In the genomic region with DNA sequence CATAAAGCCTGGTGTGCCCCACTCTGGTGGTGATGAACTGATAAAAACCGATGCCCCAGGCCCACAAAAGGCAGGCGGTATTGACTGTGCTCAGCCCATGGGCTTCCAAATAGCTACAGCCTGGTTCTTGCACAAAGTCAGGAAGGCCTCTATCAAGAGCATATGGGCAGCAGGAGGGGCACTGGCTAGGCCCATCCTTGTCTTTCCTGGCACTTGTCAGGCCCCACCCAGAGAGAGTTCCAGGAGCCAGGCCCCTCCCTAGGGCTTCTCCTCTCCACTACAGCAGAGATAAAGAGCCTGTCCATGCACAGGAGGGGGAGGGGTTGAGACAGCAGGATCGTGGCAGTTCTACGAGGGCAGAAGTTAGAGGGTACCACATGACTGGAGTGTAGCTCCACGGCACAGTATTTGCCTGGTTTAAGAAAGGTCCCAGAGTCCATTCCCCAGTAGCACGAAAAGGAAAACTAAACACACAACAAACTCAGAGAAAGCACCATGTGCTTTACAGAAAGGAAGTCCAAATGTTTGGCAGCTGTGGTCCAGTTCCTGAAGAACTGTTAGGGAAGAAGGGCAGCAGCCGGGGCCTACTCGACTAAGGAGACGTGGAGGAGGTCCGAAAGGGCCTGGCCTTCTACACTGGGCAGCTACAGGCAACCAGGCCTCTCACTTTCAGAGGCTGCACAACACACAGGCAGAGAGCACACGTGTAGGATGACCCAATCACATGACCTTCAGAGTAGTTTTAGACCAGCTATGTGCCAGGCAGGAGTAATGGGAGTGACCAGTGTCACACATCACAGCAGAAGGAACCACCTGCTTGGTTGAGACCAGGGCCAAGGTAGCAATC, we compare ENCODE assay signal across 9 mouse cellular contexts. TPM values are rescaled to one million over a fixed set of nuclear protein-coding genes. Genes with fewer than 3 reads are reported as not detected.
DNase-seq lines count a peak whose midpoint lies in the region; ATAC-seq lines count a peak whose summit lies in the region.
"Had no signal": no experiment of that assay in that cellular context is flagged by ENCODE, and none has a peak within 500 bp of the region (broad histone marks: within the 10 kb centered on the region; RNA-seq: fewer than 3 reads in every experiment).

No protein-coding gene starts in this region.

- peak overlapping the region; percentile 98 to 99 for H3K27ac ChIP-seq in heart, embryonic 14.5 days (replicated peaks in 1 of 2; ENCODE audit: control insufficient read depth in 1 of 2, insufficient read depth in 1 of 2, low read depth in 2 of 2, low read length in 2 of 2)
- H3K27ac ChIP-seq in liver, embryonic 16.5 days (ENCODE audit: low read length), result peak overlapping the region; percentile 98
- no peak overlapping the region for H3K27ac ChIP-seq in forebrain, embryonic 15.5 days (replicated peaks)

- peak; percentile 55 to 57 for DNase-seq in urinary bladder, postnatal 4 days (ENCODE audit: low spot score in 2 of 2)
- no peak for DNase-seq in urinary bladder, adult 2 months (ENCODE audit: low spot score)
- DNase-seq in right cerebral cortex, postnatal 4 days, result no peak
- DNase-seq in adrenal gland, adult 8-10 months, result no peak
- DNase-seq in thymus, postnatal 0 days (ENCODE audit: low spot score), result no peak

- peak; percentile 85 for ATAC-seq in heart, embryonic 14.5 days (ENCODE audit: insufficient number of reproducible peaks, insufficient read depth, low FRiP score, low read depth)
- peak; percentile 89 for ATAC-seq in liver, embryonic 16.5 days (ENCODE audit: low read depth)
- ATAC-seq in forebrain, embryonic 15.5 days (replicated peaks), result no peak

- WGBS in heart, embryonic 14.5 days, result 27% methylated on average over 11 of the region's 11 CpGs
- WGBS in liver, embryonic 16.5 days (ENCODE audit: insufficient replicate concordance), result 16% methylated on average over 11 of the region's 11 CpGs
- WGBS in forebrain, embryonic 15.5 days, result 82% methylated on average over 11 of the region's 11 CpGs

- peaks cover 34% of the 10 kb centered on the region for H3K36me3 ChIP-seq in heart, embryonic 14.5 days (ENCODE audit: control insufficient read depth, insufficient read depth, low read length)
- H3K36me3 ChIP-seq in liver, embryonic 16.5 days (ENCODE audit: control insufficient read depth, insufficient read depth), result peaks cover 29% of the 10 kb centered on the region
- H3K36me3 ChIP-seq in forebrain, embryonic 15.5 days, result no peaks in the 10 kb centered on the region

- no peaks in the 10 kb centered on the region for H3K9me3 ChIP-seq in heart, embryonic 14.5 days (ENCODE audit: control insufficient read depth, low read length)
- no peaks in the 10 kb centered on the region for H3K9me3 ChIP-seq in liver, embryonic 16.5 days (replicated peaks; ENCODE audit: control insufficient read depth, low read length)
- H3K9me3 ChIP-seq in forebrain, embryonic 15.5 days, result no peaks in the 10 kb centered on the region

- peaks cover 65 to 73% of the 10 kb centered on the region in 2 experiments for H3K4me1 ChIP-seq in heart, embryonic 14.5 days (ENCODE audit: control insufficient read depth in 2 of 2, insufficient read depth in 2 of 2, low read length in 2 of 2)
- H3K4me1 ChIP-seq in liver, embryonic 16.5 days (ENCODE audit: control insufficient read depth, low read depth, low read length), result peaks cover 79% of the 10 kb centered on the region
- 0 out of 2 replicates have a peak, but pooled peaks cover 3% of the 10 kb centered on the region for H3K4me1 ChIP-seq in forebrain, embryonic 15.5 days

- H3K27me3 ChIP-seq in heart, embryonic 14.5 days (ENCODE audit: control insufficient read depth, insufficient read depth, low read length), result no peaks in the 10 kb centered on the region
- H3K27me3 ChIP-seq in liver, embryonic 16.5 days (ENCODE audit: control insufficient read depth, insufficient read depth, low read depth, low read length), result no peaks in the 10 kb centered on the region
- no peaks in the 10 kb centered on the region for H3K27me3 ChIP-seq in forebrain, embryonic 15.5 days

- H3K9ac ChIP-seq in heart, embryonic 14.5 days (ENCODE audit: low read length), result peak overlapping the region; percentile 73
- H3K9ac ChIP-seq in liver, embryonic 16.5 days (ENCODE audit: low read depth, low read length), result peak overlapping the region; percentile 82
- no peak overlapping the region for H3K9ac ChIP-seq in forebrain, embryonic 15.5 days (replicated peaks)

- no peak overlapping the region for H3K4me3 ChIP-seq in heart, embryonic 14.5 days (ENCODE audit: control insufficient read depth in 1 of 2, insufficient read depth in 1 of 2, low read depth in 1 of 2, low read length in 2 of 2)
- H3K4me3 ChIP-seq in liver, embryonic 16.5 days (ENCODE audit: low read depth, low read length), result peak overlapping the region; percentile 72
- H3K4me3 ChIP-seq in forebrain, embryonic 15.5 days, result no peak overlapping the region

- H3K4me2 ChIP-seq in heart, embryonic 14.5 days (ENCODE audit: low read length), result peak overlapping the region; percentile 72
- peak overlapping the region; percentile 67 for H3K4me2 ChIP-seq in liver, embryonic 16.5 days (ENCODE audit: low read depth, low read length)
- no peak overlapping the region for H3K4me2 ChIP-seq in forebrain, embryonic 15.5 days (replicated peaks)

RNA-seq across cellular contexts. Expression of a gene that starts 3.8 kb away (rescaled TPM):
- polyA plus RNA-seq in urinary bladder, adult 2 months (2012; rRNA removed), result 7.0 and 10.4 TPM in 2 replicates
- 48.5 and 51.5 TPM in 2 replicates for polyA plus RNA-seq in heart, embryonic 14.5 days (2014; fragmentation: Nextera tagmentation; extraction: Ambion mirVana)
- polyA plus RNA-seq in liver, embryonic 16.5 days (2015; fragmentation: Nextera tagmentation; extraction: Ambion mirVana), result 29.5 and 30.1 TPM in 2 replicates
- polyA plus RNA-seq in forebrain, embryonic 15.5 days (2015; fragmentation: Nextera tagmentation; extraction: Ambion mirVana), result 1.2 and 2.5 TPM in 2 replicates
- total RNA-seq in adrenal gland, adult 8-10 months (2022), result under 1 TPM; 0.29 to 0.65 (median 0.42) TPM
- 35.4 and 39.8 TPM in 2 replicates for polyA plus RNA-seq in thymus, postnatal 0 days (2015; fragmentation: Nextera tagmentation; extraction: Ambion mirVana)

RNA-seq across cellular contexts. Expression of a gene that starts 8.2 kb away (rescaled TPM):
- 16.9 and 17.8 TPM in 2 replicates for polyA plus RNA-seq in urinary bladder, adult 2 months (2012; rRNA removed)
- 1.0 and 2.1 TPM in 2 replicates for polyA plus RNA-seq in heart, embryonic 14.5 days (2014; fragmentation: Nextera tagmentation; extraction: Ambion mirVana)
- 2.7 and 3.1 TPM in 2 replicates for polyA plus RNA-seq in liver, embryonic 16.5 days (2015; fragmentation: Nextera tagmentation; extraction: Ambion mirVana)
- 0.94 and 1.1 TPM in 2 replicates for polyA plus RNA-seq in forebrain, embryonic 15.5 days (2015; fragmentation: Nextera tagmentation; extraction: Ambion mirVana)
- not detected for total RNA-seq in adrenal gland, adult 8-10 months (2022)
- 3.8 and 4.8 TPM in 2 replicates for polyA plus RNA-seq in thymus, postnatal 0 days (2015; fragmentation: Nextera tagmentation; extraction: Ambion mirVana)
- polyA plus RNA-seq: neural tube, embryonic 11.5 days had no signal

RNA-seq across cellular contexts. Expression of a gene that starts 29.5 kb away (rescaled TPM):
- polyA plus RNA-seq in urinary bladder, adult 2 months (2012; rRNA removed), result 31.6 and 33.7 TPM in 2 replicates
- 20.1 and 22.9 TPM in 2 replicates for polyA plus RNA-seq in heart, embryonic 14.5 days (2014; fragmentation: Nextera tagmentation; extraction: Ambion mirVana)
- 13.6 and 16.2 TPM in 2 replicates for polyA plus RNA-seq in liver, embryonic 16.5 days (2015; fragmentation: Nextera tagmentation; extraction: Ambion mirVana)
- polyA plus RNA-seq in forebrain, embryonic 15.5 days (2015; fragmentation: Nextera tagmentation; extraction: Ambion mirVana), result 53.3 and 53.6 TPM in 2 replicates
- 10 to 100 TPM; 46.2 to 53.7 (median 48.3) TPM for total RNA-seq in adrenal gland, adult 8-10 months (2022)
- 47.2 and 48.8 TPM in 2 replicates for polyA plus RNA-seq in thymus, postnatal 0 days (2015; fragmentation: Nextera tagmentation; extraction: Ambion mirVana)

RNA-seq across cellular contexts. Expression of a gene that starts 29.7 kb away (rescaled TPM):
- 26.4 and 29.5 TPM in 2 replicates for polyA plus RNA-seq in urinary bladder, adult 2 months (2012; rRNA removed)
- 8.2 and 9.6 TPM in 2 replicates for polyA plus RNA-seq in heart, embryonic 14.5 days (2014; fragmentation: Nextera tagmentation; extraction: Ambion mirVana)
- polyA plus RNA-seq in liver, embryonic 16.5 days (2015; fragmentation: Nextera tagmentation; extraction: Ambion mirVana), result 7.9 and 8.9 TPM in 2 replicates
- 24.6 and 29.2 TPM in 2 replicates for polyA plus RNA-seq in forebrain, embryonic 15.5 days (2015; fragmentation: Nextera tagmentation; extraction: Ambion mirVana)
- total RNA-seq in adrenal gland, adult 8-10 months (2022), result 10 to 100 TPM; 24.7 to 40.4 (median 36.6) TPM
- 16.8 and 18.9 TPM in 2 replicates for polyA plus RNA-seq in thymus, postnatal 0 days (2015; fragmentation: Nextera tagmentation; extraction: Ambion mirVana)

RNA-seq across cellular contexts. Expression of a gene that starts 45.4 kb away (rescaled TPM):
- 0.44 and 0.65 TPM in 2 replicates for polyA plus RNA-seq in urinary bladder, adult 2 months (2012; rRNA removed)
- polyA plus RNA-seq in heart, embryonic 14.5 days (2014; fragmentation: Nextera tagmentation; extraction: Ambion mirVana), result 0.09 and 0.22 TPM in 2 replicates
- polyA plus RNA-seq in liver, embryonic 16.5 days (2015; fragmentation: Nextera tagmentation; extraction: Ambion mirVana), result 0.34 and 1.5 TPM in 2 replicates
- 0.17 TPM in 1 of 2 replicates, not detected in the other for polyA plus RNA-seq in forebrain, embryonic 15.5 days (2015; fragmentation: Nextera tagmentation; extraction: Ambion mirVana)
- total RNA-seq in adrenal gland, adult 8-10 months (2022), result 1 to 10 TPM in 1 of 4 experiments, under 1 TPM in 2, not detected in 1; 0.09 to 1.1 (median 0.32) TPM
- 1.4 and 1.5 TPM in 2 replicates for polyA plus RNA-seq in thymus, postnatal 0 days (2015; fragmentation: Nextera tagmentation; extraction: Ambion mirVana)

Comparison
In these comparisons a context has a peak if more than half of its experiments do, and no peak if none do; other contexts are left out.
1. DNase-seq: peak in urinary bladder, postnatal 4 days (2 of 2); none in urinary bladder, adult 2 months (single experiment), right cerebral cortex, postnatal 4 days (single experiment), adrenal gland, adult 8-10 months (single experiment) and thymus, postnatal 0 days (single experiment).